Mouse (Mus musculus) CH12.LX (cell line): ENCODE data around the gene Trpm5. TPM values are rescaled to one million over a fixed set of nuclear protein-coding genes. Genes with fewer than 3 reads are reported as not detected.

Experiments used
- DNase-seq: peaks from one replicate; pipeline ENCODE4 v3.0.0-alpha.2; 2013; ENCODE audit errors: extremely low read depth
- H3K27ac ChIP-seq: 2 replicates; pipeline ENCODE4 v1.5.1; 2012; ENCODE audit warnings: low read depth, mild to moderate bottlenecking, control low read depth, moderate library complexity; ENCODE audit not compliant: insufficient read depth
- H3K27me3 ChIP-seq: replicated peaks from 2 replicates; pipeline ENCODE3; 2012; ENCODE audit warnings: inconsistent platforms
- H3K36me3 ChIP-seq, 2 experiments: replicated peaks in 1 of 2; 2 replicates each; pipeline versions ENCODE3 to v1.6.1; 2012; ENCODE audit warnings: inconsistent platforms in 1 of 2, low read length in 1 of 2, mild to moderate bottlenecking in 1 of 2, mixed read lengths in 1 of 2, moderate library complexity in 1 of 2; ENCODE audit not compliant: control insufficient read depth in 1 of 2, insufficient read depth in 1 of 2
- H3K4me1 ChIP-seq, 2 experiments: 2 replicates each; pipeline ENCODE4 v1.6.1; 2012; ENCODE audit warnings: inconsistent platforms in 1 of 2, moderate library complexity in 1 of 2; ENCODE audit not compliant: insufficient read depth in 2 of 2, control insufficient read depth in 1 of 2
- H3K4me2 ChIP-seq: 2 replicates; pipeline ENCODE4 v1.6.1; 2012; ENCODE audit warnings: low read depth, mild to moderate bottlenecking, control low read depth; ENCODE audit not compliant: poor library complexity, insufficient read depth, severe bottlenecking
- H3K4me3 ChIP-seq, 3 experiments: fragments of 150-350 bp in 1 of 3; sonication (generic) in 1 of 3; replicated peaks in 1 of 3; 2 replicates each; pipeline versions ENCODE3 to v1.5.1; 2011 to 2012; ENCODE audit warnings: low read depth in 2 of 3, low read length in 2 of 3, mild to moderate bottlenecking in 2 of 3, moderate library complexity in 2 of 3, control low read depth in 1 of 3, improper control_type of control experiment in 1 of 3, inconsistent platforms in 1 of 3, mixed read lengths in 1 of 3; ENCODE audit not compliant: poor library complexity in 1 of 3
- H3K79me2 ChIP-seq: replicated peaks from 2 replicates; pipeline ENCODE4 v1.6.1; 2012; ENCODE audit warnings: mild to moderate bottlenecking, moderate library complexity; ENCODE audit not compliant: control insufficient read depth, poor library complexity, insufficient read depth, severe bottlenecking; ENCODE audit errors: extremely low read depth
- H3K9ac ChIP-seq: 2 replicates; pipeline ENCODE4 v1.6.1; 2012; ENCODE audit warnings: low read depth, mild to moderate bottlenecking, control low read depth, moderate library complexity; ENCODE audit not compliant: insufficient read depth
- H3K9me3 ChIP-seq: replicated peaks from 2 replicates; pipeline ENCODE3; 2012; ENCODE audit warnings: low read length, inconsistent platforms, mixed read lengths
- BHLHE40 ChIP-seq: IDR thresholded peaks from 2 replicates; pipeline ENCODE4 v1.6.1; 2011; ENCODE audit warnings: mild to moderate bottlenecking, low read depth, low read length, improper control_type of control experiment
- CHD1 ChIP-seq: IDR thresholded peaks from 2 replicates; pipeline ENCODE4 v1.6.1; 2012; ENCODE audit warnings: low read depth, low read length, improper control_type of control experiment, inconsistent platforms
- CHD2 ChIP-seq: IDR thresholded peaks from 2 replicates; pipeline ENCODE4 v1.6.1; 2011; ENCODE audit warnings: low read length, improper control_type of control experiment
- CTCF ChIP-seq, 2 experiments: IDR thresholded peaks in 1 of 2; conservative IDR thresholded peaks in 1 of 2; 2 replicates each; pipeline ENCODE4 v1.5.1; 2011 to 2012; ENCODE audit warnings: low read depth in 2 of 2, low read length in 2 of 2, improper control_type of control experiment in 1 of 2, inconsistent platforms in 1 of 2, mild to moderate bottlenecking in 1 of 2, moderate library complexity in 1 of 2
- ELF1 ChIP-seq: IDR thresholded peaks from 2 replicates; pipeline ENCODE4 v1.6.1; 2014; ENCODE audit warnings: low read depth, mild to moderate bottlenecking, inconsistent platforms, low read length, improper control_type of control experiment
- GABPA ChIP-seq: IDR thresholded peaks from 2 replicates; pipeline ENCODE4 v1.6.1; 2012; ENCODE audit warnings: low read depth, low read length, improper control_type of control experiment, inconsistent platforms; ENCODE audit not compliant: insufficient replicate concordance
- HCFC1 ChIP-seq: IDR thresholded peaks from 2 replicates; pipeline ENCODE4 v1.6.1; 2012; ENCODE audit warnings: low read depth, mild to moderate bottlenecking, inconsistent platforms, low read length, improper control_type of control experiment
- IRF4 ChIP-seq: IDR thresholded peaks from 2 replicates; pipeline ENCODE4 v1.6.1; 2014; ENCODE audit warnings: low read depth, mild to moderate bottlenecking, inconsistent platforms, low read length, improper control_type of control experiment
- MAFK ChIP-seq: IDR thresholded peaks from 2 replicates; pipeline ENCODE4 v1.6.1; 2011; ENCODE audit warnings: low read length, improper control_type of control experiment; ENCODE audit not compliant: insufficient replicate concordance
- MAX ChIP-seq: IDR thresholded peaks from 2 replicates; pipeline ENCODE4 v1.6.1; 2011; ENCODE audit warnings: low read length, improper control_type of control experiment
- NRF1 ChIP-seq: IDR thresholded peaks from 2 replicates; pipeline ENCODE4 v1.6.1; 2014; ENCODE audit warnings: low read depth, mild to moderate bottlenecking, inconsistent platforms, low read length, improper control_type of control experiment, moderate library complexity
- PAX5 ChIP-seq: IDR thresholded peaks from 2 replicates; pipeline ENCODE4 v1.6.1; 2012; ENCODE audit warnings: low read length, inconsistent platforms, mixed read lengths
- POLR2AphosphoS2 ChIP-seq: IDR thresholded peaks from 2 replicates; pipeline ENCODE4 v1.6.1; 2011; ENCODE audit warnings: low read depth, low read length, improper control_type of control experiment
- RAD21 ChIP-seq: IDR thresholded peaks from 2 replicates; pipeline ENCODE4 v1.6.1; 2011; ENCODE audit warnings: low read depth, mild to moderate bottlenecking, low read length, improper control_type of control experiment, moderate library complexity
- RCOR1 ChIP-seq: conservative IDR thresholded peaks from 2 replicates; pipeline ENCODE4 v1.6.1; 2012; ENCODE audit warnings: low read depth, mild to moderate bottlenecking, inconsistent platforms, low read length, improper control_type of control experiment
- SIN3A ChIP-seq: IDR thresholded peaks from 2 replicates; pipeline ENCODE4 v1.6.1; 2012; ENCODE audit warnings: low read length, improper control_type of control experiment, inconsistent platforms
- SMC3 ChIP-seq: IDR thresholded peaks from 2 replicates; pipeline ENCODE4 v1.6.1; 2011; ENCODE audit warnings: low read depth, low read length, improper control_type of control experiment
- TBP ChIP-seq: conservative IDR thresholded peaks from 2 replicates; pipeline ENCODE4 v1.6.1; 2011; ENCODE audit warnings: low read depth, low read length, improper control_type of control experiment
- UBTF ChIP-seq: IDR thresholded peaks from 2 replicates; pipeline ENCODE4 v1.6.1; 2012; ENCODE audit warnings: low read depth, mild to moderate bottlenecking, inconsistent platforms, low read length, improper control_type of control experiment, moderate library complexity
- USF1 ChIP-seq: IDR thresholded peaks from 2 replicates; pipeline ENCODE4 v1.6.1; 2014; ENCODE audit warnings: low read depth, mild to moderate bottlenecking, inconsistent platforms, low read length, improper control_type of control experiment
- ZKSCAN1 ChIP-seq: IDR thresholded peaks from 2 replicates; pipeline ENCODE4 v1.6.1; 2012; ENCODE audit warnings: low read depth, inconsistent platforms, low read length, improper control_type of control experiment, borderline replicate concordance
- ZMIZ1 ChIP-seq: IDR thresholded peaks from 2 replicates; pipeline ENCODE4 v1.6.1; 2012; ENCODE audit warnings: low read depth, mild to moderate bottlenecking, inconsistent platforms, low read length, improper control_type of control experiment
- dilution Hi-C: fragments of 300-500 bp; cut with MboI; formaldehyde crosslinking; loops from 2 replicates; pipeline ENCODE4 v1.14.3; 2020; ENCODE audit warnings: low sequenced_read_pairs; ENCODE audit not compliant: extremely low pct_unique_long_range_greater_than_20kb, extremely low pct_ligation_motif_present
- in situ Hi-C: fragments of 300-500 bp; cut with MboI; formaldehyde crosslinking; loops from 3 replicates; pipeline ENCODE4 v1.14.3; 2019; ENCODE audit warnings: low sequenced_read_pairs, low pct_ligation_motif_present, low pct_unique_long_range_greater_than_20kb, mixed read lengths
- polyA plus RNA-seq: library from polyadenylated mRNA; unstranded; fragments of >175 nt; gene quantifications from 2 replicates; pipeline ENCODE4 v1.2.1, GENCODE M21; 2012; ENCODE audit warnings: low read depth; ENCODE audit not compliant: insufficient read length
- total RNA-seq, 2 experiments: library from RNA; depleted of rRNA; stranded (reverse); fragments of 300-350 nt in 1 of 2; fragments of >200 nt in 1 of 2; gene quantifications; 2 replicates each; pipeline ENCODE4 v1.2.3; 2012 to 2014

The Trpm5 gene
- total and polyA plus RNA-seq, 3 experiments, result 1.1 to 3.0 (median 1.5) TPM

DNA sequence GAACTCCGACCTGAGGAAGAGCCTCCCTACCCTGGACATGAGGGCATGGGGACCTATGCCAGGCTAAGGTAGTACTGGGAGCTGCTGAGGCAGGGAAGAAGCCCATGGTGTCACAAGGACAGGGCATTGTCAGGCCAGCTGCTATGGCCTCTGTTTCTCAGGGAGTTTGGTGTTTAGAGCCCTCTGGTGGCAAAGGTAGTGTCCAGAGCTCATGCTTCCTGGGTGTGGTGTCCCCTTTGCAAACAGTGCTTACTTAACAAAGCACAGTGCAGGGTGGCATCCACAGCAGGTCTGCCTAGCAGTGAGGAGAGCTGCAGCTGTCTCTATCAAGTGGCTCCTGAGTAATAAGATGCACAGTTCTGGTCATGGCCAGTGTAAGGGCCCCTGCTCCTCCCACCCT lies 16.4 kb upstream of the Trpm5 start:
- dilution Hi-C loops (no loop called here), in situ Hi-C loops (no loop called here)
- no peak overlapping the region for H3K4me2 ChIP-seq
- peaks cover 19% of the 10 kb centered on the region for H3K9me3 ChIP-seq
- H3K9ac ChIP-seq, result no peak overlapping the region
- H3K4me3 ChIP-seq, result no peak overlapping the region
- H3K27me3 ChIP-seq, result peaks cover 85% of the 10 kb centered on the region
- TF ChIP-seq SIN3A, result no peak
- TF ChIP-seq SMC3, result peak; percentile 31; the same call in 1 of the 2 replicates
- TF ChIP-seq MAFK, result no peak
- TF ChIP-seq CTCF (conservative IDR thresholded peaks at IDR 0.05 in 1 of 2, IDR thresholded peaks at IDR 0.05 in 1 of 2; ENCODE audit: low read depth in 2 of 2, low read length in 2 of 2), result peak in 1 of 2 experiments; percentile 38; a peak in 1 of 4 replicates
- TF ChIP-seq NRF1, result no peak
- TF ChIP-seq, all 38 proteins: peak for 2
- Histone ChIP-seq H3K36me3 (no peaks in the 10 kb centered on the region), H3K27ac (no peak overlapping the region), H3K79me2 (no peaks in the 10 kb centered on the region), H3K4me1 (no peaks in the 10 kb centered on the region)
- no peak for DNase-seq

DNA sequence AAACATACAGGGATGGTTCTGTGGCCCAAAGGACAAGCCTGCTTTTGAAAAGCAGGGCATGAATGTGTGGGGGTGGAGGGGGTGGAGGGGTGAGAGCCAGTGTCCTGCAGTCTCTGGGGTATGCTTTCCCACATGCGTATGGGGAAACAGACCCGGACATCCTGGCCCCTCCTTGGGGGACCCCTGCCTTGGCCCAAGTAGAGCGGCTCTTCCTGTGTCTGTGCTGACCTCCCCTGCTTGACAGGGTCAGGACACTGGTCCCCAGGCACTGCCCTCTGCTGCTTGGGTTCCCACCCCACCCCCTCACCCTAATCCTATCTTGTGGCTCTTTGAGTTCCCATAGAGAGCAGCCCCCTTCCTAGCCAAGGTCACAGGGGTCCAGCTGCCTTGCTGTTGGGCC lies 15.3 kb upstream of the Trpm5 start:
- Histone ChIP-seq H3K9me3 (peaks cover 13% of the 10 kb centered on the region), H3K27me3 (peaks cover 93% of the 10 kb centered on the region), H3K4me1 (no peaks in the 10 kb centered on the region), H3K27ac (no peak overlapping the region), H3K79me2 (no peaks in the 10 kb centered on the region)
- TF ChIP-seq UBTF, result no peak
- no peak for TF ChIP-seq CTCF (conservative IDR thresholded peaks at IDR 0.05 in 1 of 2, IDR thresholded peaks at IDR 0.05 in 1 of 2; ENCODE audit: low read depth in 2 of 2, low read length in 2 of 2)
- TF ChIP-seq HCFC1, result no peak
- TF ChIP-seq MAX, result no peak
- no peak for TF ChIP-seq IRF4
- no peak for TF ChIP-seq POLR2AphosphoS2
- TF ChIP-seq RAD21, result no peak
- TF ChIP-seq CHD2, result no peak
- no peak for TF ChIP-seq PAX5
- no peak for TF ChIP-seq ELF1
- TF ChIP-seq BHLHE40, result no peak
- TF ChIP-seq RCOR1, result no peak
- no peak for TF ChIP-seq TBP
- no peak for TF ChIP-seq GABPA
- no peak for TF ChIP-seq ZKSCAN1
- TF ChIP-seq CHD1, result no peak
- no peak for TF ChIP-seq SIN3A
- TF ChIP-seq USF1, result no peak
- no peak for TF ChIP-seq ZMIZ1
- TF ChIP-seq, all 38 proteins: peak for 0
- Histone ChIP-seq H3K9ac (no peak overlapping the region), H3K36me3 (no peaks in the 10 kb centered on the region), H3K4me3 (no peak overlapping the region), H3K4me2 (no peak overlapping the region)
- in situ Hi-C loops (no loop called here), dilution Hi-C loops (no loop called here)
- no peak for DNase-seq
